Mouse (Mus musculus) 3134 (cell line): ENCODE measurements around the gene Ptpn6.

Experiments used
- DNase-seq: peaks from one replicate; pipeline ENCODE4 v3.0.0-alpha.2; 2011; ENCODE audit warnings: low spot score; ENCODE audit not compliant: insufficient read length; ENCODE audit errors: extremely low read depth

Gene Ptpn6

GRCm38 (mm10) chr6:124756652-124757350 is 18.3 kb upstream of the Ptpn6 start:
- peak; percentile 82 for DNase-seq

GRCm38 (mm10) chr6:124755831-124756595 is 17.5 kb upstream of the Ptpn6 start, which contains the start of the genes Gm45234 and Atn1:
TSS of gene Gm45234 (minus strand) at chr6:124756021.
TSS of gene Atn1 (minus strand) at chr6:124756524.
- peak; percentile 79 for DNase-seq

- no peak for DNase-seq
Measured at GRCm38 (mm10) chr6:124755306-124755705, 16.8 kb upstream of the Ptpn6 start.

GRCm38 (mm10) chr6:124753861-124754260 is 15.3 kb upstream of the Ptpn6 start:
- no peak for DNase-seq

- DNase-seq: no peak
Measured at GRCm38 (mm10) chr6:124750405-124750804, 11.9 kb upstream of the Ptpn6 start.

- no peak for DNase-seq
Measured at GRCm38 (mm10) chr6:124746654-124747632, 8.4 kb upstream of the Ptpn6 start.

GRCm38 (mm10) chr6:124746296-124746605 is 7.7 kb upstream of the Ptpn6 start:
- no peak for DNase-seq

GRCm38 (mm10) chr6:124745490-124746295 is 7.2 kb upstream of the Ptpn6 start:
- DNase-seq: peak; percentile 82

GRCm38 (mm10) chr6:124744755-124745321 is 6.3 kb upstream of the Ptpn6 start:
- DNase-seq: no peak

GRCm38 (mm10) chr6:124743647-124744046 is 5.1 kb upstream of the Ptpn6 start:
- DNase-seq: no peak

GRCm38 (mm10) chr6:124742839-124743514 is 4.5 kb upstream of the Ptpn6 start:
- DNase-seq: no peak

- no peak for DNase-seq
Measured at GRCm38 (mm10) chr6:124741842-124742241, 3.3 kb upstream of the Ptpn6 start.

GRCm38 (mm10) chr6:124740888-124741761 is 2.6 kb upstream of the Ptpn6 start, which contains the start of gene Grcc10:
TSS of gene Grcc10 (minus strand) at chr6:124741374.
- peak; percentile 88 for DNase-seq

- DNase-seq: no peak
Measured at GRCm38 (mm10) chr6:124740211-124740887, 1.8 kb upstream of the Ptpn6 start.

- DNase-seq: no peak
Measured at GRCm38 (mm10) chr6:124739231-124739796, 800 bp upstream of the Ptpn6 start.

- DNase-seq: no peak
Measured at GRCm38 (mm10) chr6:124737040-124737439, 1.5 kb downstream of the Ptpn6 start.

- no peak for DNase-seq
Measured at GRCm38 (mm10) chr6:124734417-124734816, 4.1 kb downstream of the Ptpn6 start.
